Mouse (Mus musculus) kidney, postnatal 0 days (tissue): ENCODE results near the gene Galnt12. TPM values are rescaled to one million over a fixed set of nuclear protein-coding genes. Genes with fewer than 3 reads are reported as not detected.

Experiments used
- ATAC-seq: fragments of 200-750 bp; cut with Nextera tagmentation; replicated peaks from 2 replicates; pipeline ENCODE4 v1.8.0; 2017; ENCODE audit warnings: low read depth, moderate number of reproducible peaks, moderate TSS enrichment, moderate library complexity; ENCODE audit not compliant: low FRiP score
- DNase-seq: peaks from one replicate; pipeline ENCODE4 v3.0.0-alpha.2; 2016; ENCODE audit warnings: low spot score
- H3K27ac ChIP-seq: fragments of 300-500 bp; sonication (generic); 2 replicates; pipeline ENCODE4 v1.5.1; 2014; ENCODE audit warnings: mild to moderate bottlenecking
- H3K27me3 ChIP-seq: fragments of 300-500 bp; sonication (generic); 2 replicates; pipeline ENCODE4 v1.6.1; 2014; ENCODE audit warnings: low read length, mixed read lengths; ENCODE audit not compliant: insufficient read depth
- H3K36me3 ChIP-seq: fragments of 300-500 bp; sonication (generic); 2 replicates; pipeline ENCODE4 v1.6.1; 2014; ENCODE audit warnings: low read length, mixed read lengths; ENCODE audit not compliant: insufficient read depth
- H3K4me1 ChIP-seq: fragments of 300-500 bp; sonication (generic); replicated peaks from 2 replicates; pipeline ENCODE4 v1.6.1; 2014; ENCODE audit warnings: antibody characterized with exemption, low read length, mixed read lengths; ENCODE audit not compliant: insufficient read depth
- H3K4me2 ChIP-seq: fragments of 300-500 bp; sonication (generic); 2 replicates; pipeline ENCODE4 v1.6.1; 2014; ENCODE audit warnings: mild to moderate bottlenecking, low read length, moderate library complexity, mixed read lengths
- H3K4me3 ChIP-seq: fragments of 300-500 bp; sonication (generic); replicated peaks from 2 replicates; pipeline ENCODE4 v1.5.1; 2014; ENCODE audit warnings: low read depth, low read length
- H3K9ac ChIP-seq: fragments of 300-500 bp; sonication (generic); 2 replicates; pipeline ENCODE4 v1.6.1; 2014; ENCODE audit warnings: low read depth, low read length
- H3K9me3 ChIP-seq: fragments of 300-500 bp; sonication (generic); replicated peaks from 2 replicates; pipeline ENCODE4 v1.6.1; 2016; ENCODE audit warnings: low read length, inconsistent platforms, mixed read lengths
- CTCF ChIP-seq: IDR thresholded peaks from 2 replicates; pipeline ENCODE4 v1.5.1; 2016; ENCODE audit warnings: antibody characterized with exemption, low read depth, mild to moderate bottlenecking, moderate library complexity
- WGBS: fragments of 180-500 bp; shearing (Covaris S2); extraction: QIAGEN DNeasy Blood & Tissue Kit; methylation state at CpG from one replicate; pipeline ENCODE4 v1.1.7; 2014; 5-methylcytosine and 5-hydroxymethylcytosine counted together
- polyA plus RNA-seq: library from polyadenylated mRNA; unstranded; fragments of >200 nt; fragmentation: Nextera tagmentation; extraction: Ambion mirVana; gene quantifications from 2 replicates; pipeline ENCODE4 v1.2.1, GENCODE M21; 2015

Gene Galnt12
- polyA plus RNA-seq, 1 experiment from 2014 or later: 11.2 TPM

DNA sequence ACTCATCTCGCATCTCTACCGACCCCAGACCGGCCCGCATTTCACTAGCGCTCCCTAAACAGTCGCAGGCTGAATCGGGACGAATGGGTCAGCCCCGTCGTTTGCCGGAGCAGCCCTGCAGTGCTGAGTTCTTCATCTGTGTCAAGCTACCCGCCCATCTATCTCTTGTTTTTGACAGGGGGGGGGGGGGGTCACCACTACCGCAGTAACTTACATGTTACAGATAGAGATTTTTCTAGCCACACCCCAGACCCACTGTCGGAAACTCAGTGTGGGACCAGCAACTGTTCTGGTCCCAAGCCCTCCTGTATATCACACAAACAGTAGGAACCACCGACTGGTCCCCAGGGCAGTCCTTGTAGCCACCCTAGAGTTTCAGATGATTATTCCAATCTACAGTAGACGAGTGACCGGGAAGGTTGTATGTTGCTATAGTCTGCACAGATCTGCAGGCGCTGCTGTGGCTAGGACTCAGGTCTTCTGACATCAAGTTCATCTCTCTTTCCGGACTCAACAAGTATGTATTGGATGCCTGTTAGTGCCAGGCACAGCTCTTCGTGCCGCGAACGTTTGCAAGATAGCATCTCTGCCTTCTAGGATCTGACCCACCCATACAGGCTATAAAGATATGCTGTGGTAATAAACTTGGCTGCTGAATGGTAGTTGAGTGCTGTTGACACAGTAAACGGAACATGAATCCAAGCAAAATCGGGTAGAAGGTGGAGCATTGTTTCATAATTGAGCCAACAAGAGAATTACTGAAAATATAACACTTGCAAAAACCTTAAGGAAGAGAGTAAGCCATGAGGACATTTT is 34.0 kb upstream of the Galnt12 start:
- no peaks in the 10 kb centered on the region for H3K9me3 ChIP-seq
- no peak for TF ChIP-seq CTCF
- H3K4me2 ChIP-seq: peak overlapping the region; percentile 88
- H3K4me1 ChIP-seq: peaks cover 7% of the 10 kb centered on the region; the same call in 1 of the 2 replicates
- H3K27ac ChIP-seq: peak overlapping the region; percentile 26; the same call in 1 of the 2 replicates
- no peaks in the 10 kb centered on the region for H3K27me3 ChIP-seq
- H3K4me3 ChIP-seq: peak overlapping the region; percentile 81
- H3K36me3 ChIP-seq: no peaks in the 10 kb centered on the region
- no peak for DNase-seq
- 30% methylated on average over 25 of the region's 25 CpGs for WGBS
- peak overlapping the region; percentile 86 for H3K9ac ChIP-seq
- ATAC-seq: peak; percentile 10; the same call in 1 of the 2 replicates

DNA sequence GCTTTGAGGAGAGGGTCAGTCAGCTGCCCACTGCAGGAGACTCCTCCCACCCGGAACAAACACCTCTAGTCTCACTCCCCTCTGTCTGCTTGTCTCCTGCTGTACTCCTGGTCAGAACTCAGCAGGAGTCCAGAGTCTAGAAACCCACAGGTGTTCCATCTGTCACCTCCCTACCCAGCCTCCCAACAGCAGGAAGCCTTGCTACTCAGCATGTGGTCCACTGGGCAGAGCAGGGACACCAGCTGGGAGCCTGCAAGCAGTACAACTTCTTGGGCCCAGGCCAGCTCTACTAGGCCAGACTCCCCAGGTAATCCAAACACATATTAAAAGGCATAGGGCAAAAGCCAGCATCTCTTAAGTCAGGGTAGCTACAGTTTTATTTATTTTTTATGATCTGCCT is 30.8 kb upstream of the Galnt12 start:
- no peak for TF ChIP-seq CTCF

DNA sequence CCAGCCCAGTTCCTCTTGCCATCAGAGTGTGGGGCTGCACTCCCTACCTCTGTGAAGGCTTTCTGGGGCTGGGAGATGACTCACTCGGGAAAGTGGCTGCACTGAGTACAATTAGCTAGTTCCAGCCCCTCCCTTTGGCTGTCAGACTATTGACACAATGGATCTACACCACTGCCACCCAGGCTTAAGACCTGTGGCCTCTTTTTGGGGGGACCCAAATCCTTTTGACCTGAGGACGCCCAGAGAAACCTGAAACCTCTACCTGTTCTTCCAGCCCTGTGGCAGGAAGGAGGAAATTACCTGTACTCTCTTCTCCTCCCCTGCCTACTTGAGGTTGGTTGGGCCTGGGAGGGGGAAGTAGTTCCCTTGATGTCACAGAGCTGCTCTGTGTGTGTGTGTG is 16.7 kb upstream of the Galnt12 start:
- no peaks in the 10 kb centered on the region for H3K9me3 ChIP-seq
- H3K27me3 ChIP-seq: no peaks in the 10 kb centered on the region
- ATAC-seq (no peak; the same call in 1 of the 2 replicates), DNase-seq (no peak)
- H3K4me2 ChIP-seq: no peak overlapping the region
- no peaks in the 10 kb centered on the region for H3K36me3 ChIP-seq
- WGBS: 19% methylated on average over 2 of the region's 2 CpGs
- no peak for TF ChIP-seq CTCF
- H3K4me1 ChIP-seq: no peaks in the 10 kb centered on the region
- H3K27ac ChIP-seq: no peak overlapping the region
- no peak overlapping the region for H3K9ac ChIP-seq
- H3K4me3 ChIP-seq: no peak overlapping the region

More for the DNA sequence above, 30.8 kb upstream of the Galnt12 start:
- Histone ChIP-seq H3K4me3 (no peak overlapping the region), H3K9ac (no peak overlapping the region), H3K27me3 (no peaks in the 10 kb centered on the region), H3K27ac (no peak overlapping the region), H3K4me1 (peaks cover 7% of the 10 kb centered on the region; the same call in 1 of the 2 replicates), H3K36me3 (no peaks in the 10 kb centered on the region), H3K9me3 (no peaks in the 10 kb centered on the region), H3K4me2 (no peak overlapping the region)
- 13% methylated on average over 1 of the region's 1 CpGs for WGBS
- ATAC-seq (peak; percentile 57; the same call in 1 of the 2 replicates), DNase-seq (no peak)

DNA sequence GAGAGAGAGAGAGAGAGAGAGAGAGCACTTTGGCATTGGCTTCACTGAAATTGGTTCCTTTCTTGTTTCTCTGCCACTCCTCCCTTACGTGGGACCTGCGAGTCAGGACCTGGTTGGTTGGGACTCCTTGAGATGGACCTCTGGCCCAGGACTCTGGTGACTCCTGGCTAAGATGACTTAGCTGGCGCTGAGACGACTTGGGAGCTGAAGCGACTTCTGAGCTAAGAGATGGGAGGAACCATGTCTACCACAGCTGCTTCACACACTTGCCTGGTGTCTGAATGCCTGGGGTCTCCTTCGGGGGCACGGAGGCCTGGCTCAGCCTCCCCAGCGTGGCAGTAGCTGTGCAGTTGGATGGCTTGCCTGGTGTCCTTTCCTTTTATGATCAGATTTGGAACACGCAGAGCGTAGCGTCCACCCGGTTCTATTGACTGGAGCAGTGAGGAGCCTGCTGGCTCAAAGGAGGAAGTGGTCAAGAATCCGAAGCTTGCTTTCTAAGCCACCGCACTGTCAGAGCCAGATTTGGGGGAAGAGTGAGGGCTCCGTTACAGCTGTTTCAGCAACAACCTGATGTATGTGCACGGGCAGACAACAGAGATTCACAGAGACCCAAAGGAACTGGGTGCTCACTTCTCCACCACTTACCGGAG is 11.6 kb upstream of the Galnt12 start:
- Histone ChIP-seq H3K4me3 (no peak overlapping the region), H3K4me1 (no peaks in the 10 kb centered on the region), H3K9me3 (no peaks in the 10 kb centered on the region), H3K36me3 (no peaks in the 10 kb centered on the region), H3K27ac (no peak overlapping the region), H3K9ac (no peak overlapping the region), H3K27me3 (no peaks in the 10 kb centered on the region), H3K4me2 (no peak overlapping the region)
- DNase-seq (no peak), ATAC-seq (no peak)
- WGBS: 87% methylated on average over 17 of the region's 17 CpGs
- no peak for TF ChIP-seq CTCF

DNA sequence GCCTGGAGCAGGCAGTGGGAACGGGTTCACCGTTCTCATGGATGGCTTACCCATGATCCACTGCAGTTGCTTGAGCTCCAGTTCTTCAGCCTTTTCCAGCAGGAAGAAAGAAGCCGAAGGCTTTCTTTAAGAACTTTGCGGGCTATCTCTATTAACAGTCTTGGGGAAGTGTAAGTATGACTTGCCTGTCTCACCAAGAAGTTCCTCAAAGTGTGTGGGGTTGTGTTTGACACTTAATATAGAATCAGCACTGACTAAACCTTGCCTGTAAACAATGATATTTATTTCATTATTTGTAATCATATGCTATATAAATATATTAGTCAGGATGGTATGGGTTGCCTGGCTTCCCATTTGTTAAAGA is 11.1 kb upstream of the Galnt12 start:
- Histone ChIP-seq H3K4me3 (no peak overlapping the region), H3K4me2 (no peak overlapping the region), H3K27me3 (no peaks in the 10 kb centered on the region), H3K4me1 (no peaks in the 10 kb centered on the region), H3K9ac (no peak overlapping the region), H3K27ac (no peak overlapping the region), H3K9me3 (no peaks in the 10 kb centered on the region), H3K36me3 (no peaks in the 10 kb centered on the region)
- WGBS: 93% methylated on average over 4 of the region's 4 CpGs
- DNase-seq: no peak
- ATAC-seq: no peak
- TF ChIP-seq CTCF: no peak

DNA sequence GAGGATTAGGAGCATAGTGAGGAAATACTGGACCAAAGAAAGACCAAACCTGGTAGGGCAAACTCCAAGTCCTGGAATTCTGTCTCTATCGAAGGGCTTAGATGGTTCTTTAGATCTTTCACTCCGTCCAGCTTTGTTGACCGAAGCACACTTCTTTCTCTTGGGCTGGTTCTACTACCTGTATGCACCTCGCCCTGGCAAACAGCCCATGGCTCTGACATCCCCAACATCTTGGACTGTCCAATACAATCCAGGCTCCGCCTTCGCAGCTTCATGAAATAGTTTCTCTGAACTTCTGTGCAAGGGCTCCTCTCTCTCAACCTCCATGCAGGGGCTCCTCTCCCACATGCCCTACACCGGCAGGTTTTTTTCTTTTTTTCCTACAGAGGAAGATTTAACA is 7.9 kb upstream of the Galnt12 start:
- DNase-seq (no peak), ATAC-seq (no peak)
- no peak overlapping the region for H3K9ac ChIP-seq
- no peak overlapping the region for H3K4me3 ChIP-seq
- H3K4me1 ChIP-seq: no peaks in the 10 kb centered on the region
- H3K36me3 ChIP-seq: no peaks in the 10 kb centered on the region
- no peaks in the 10 kb centered on the region for H3K27me3 ChIP-seq
- H3K9me3 ChIP-seq: no peaks in the 10 kb centered on the region
- no peak overlapping the region for H3K27ac ChIP-seq
- H3K4me2 ChIP-seq: no peak overlapping the region
- WGBS: 90% methylated on average over 7 of the region's 7 CpGs
- no peak for TF ChIP-seq CTCF
